ENCODE assay signal across 15 mouse cellular contexts in genomic region chr8:34682221-34682620, GRCm38 (mm10).
"Had no signal": no experiment of that assay in that cellular context is flagged by ENCODE, and none has a peak within 500 bp of the region (broad histone marks: within the 10 kb centered on the region; RNA-seq: fewer than 3 reads in every experiment).

No protein-coding gene starts in this region.

- DNase-seq: kidney, adult 18-20 months; kidney, adult 9 months; kidney, postnatal 14 days; kidney, postnatal 4 days; layer of hippocampus, postnatal 36 days; liver, embryonic 13.5 days; lung, adult 2 months; lung, postnatal 14 days; lung, postnatal 4 days; midbrain, embryonic 14.5 days; thymus, postnatal 25 days had no signal

- H3K4me1 ChIP-seq: liver, embryonic 13.5 days had no signal

- H3K27me3 ChIP-seq: liver, embryonic 13.5 days; stomach, embryonic 15.5 days had no signal

- H3K36me3 ChIP-seq: liver, embryonic 13.5 days; stomach, embryonic 15.5 days had no signal

- H3K27ac ChIP-seq: liver, embryonic 13.5 days; stomach, embryonic 15.5 days had no signal

- H3K4me2 ChIP-seq: liver, embryonic 13.5 days; midbrain, embryonic 11.5 days; stomach, embryonic 15.5 days had no signal

- H3K9ac ChIP-seq: liver, embryonic 13.5 days; stomach, embryonic 15.5 days had no signal

- H3K9me3 ChIP-seq: liver, embryonic 13.5 days; stomach, embryonic 15.5 days had no signal

- H3K4me3 ChIP-seq: liver, embryonic 13.5 days; stomach, embryonic 15.5 days had no signal

- ATAC-seq: inflammation-experienced regulatory T-cells, adult 6 months; intestine, embryonic 16.5 days had no signal
